8 mouse cellular contexts compared by ENCODE assay signal in genomic region chr6:115761995-115762756, GRCm38 (mm10). TPM values are rescaled to one million over a fixed set of nuclear protein-coding genes. Genes with fewer than 3 reads are reported as not detected.
DNase-seq lines count a peak whose midpoint lies in the region; ATAC-seq and TF ChIP-seq lines count a peak whose summit lies in the region.

Tmem40 (minus strand) TSS chr6:115762410.

- peaks cover 22% of the 10 kb centered on the region for H3K4me1 ChIP-seq in heart, embryonic 16.5 days (ENCODE audit: control insufficient read depth, insufficient read depth, low read length)
- peaks cover 21% of the 10 kb centered on the region for H3K4me1 ChIP-seq in hindbrain, embryonic 13.5 days (replicated peaks)
- H3K4me1 ChIP-seq in heart, adult 2 months (ENCODE audit: control insufficient read depth, insufficient read depth, low read length): peaks cover 3% of the 10 kb centered on the region; the same call in 1 of the 2 replicates

- no peaks in the 10 kb centered on the region for H3K27me3 ChIP-seq in heart, embryonic 16.5 days (ENCODE audit: control insufficient read depth, insufficient read depth, low read length)
- no peaks in the 10 kb centered on the region for H3K27me3 ChIP-seq in hindbrain, embryonic 13.5 days
- no peaks in the 10 kb centered on the region for H3K27me3 ChIP-seq in heart, adult 2 months (ENCODE audit: control insufficient read depth, insufficient read depth, low read length)

- H3K4me2 ChIP-seq in heart, embryonic 16.5 days (ENCODE audit: low read depth, low read length): peak within 1 kb of the TSS; percentile 24; the same call in 1 of the 2 replicates
- peak within 1 kb of the TSS; percentile 17; the same call in 1 of the 2 replicates for H3K4me2 ChIP-seq in hindbrain, embryonic 13.5 days

- H3K27ac ChIP-seq in heart, embryonic 16.5 days (ENCODE audit: low read length): peak within 1 kb of the TSS; percentile 28
- peak within 1 kb of the TSS; percentile 86 for H3K27ac ChIP-seq in hindbrain, embryonic 13.5 days
- H3K27ac ChIP-seq in macrophage: peak within 1 kb of the TSS; percentile 58
- no peak within 1 kb of the TSS for H3K27ac ChIP-seq in heart, adult 2 months

- H3K4me3 ChIP-seq in heart, embryonic 16.5 days (ENCODE audit: low read length): no peak within 1 kb of the TSS
- no peak within 1 kb of the TSS for H3K4me3 ChIP-seq in hindbrain, embryonic 13.5 days
- no peak within 1 kb of the TSS for H3K4me3 ChIP-seq in macrophage (ENCODE audit: inconsistent target)
- H3K4me3 ChIP-seq in heart, adult 2 months: no peak within 1 kb of the TSS

- H3K36me3 ChIP-seq in heart, embryonic 16.5 days (ENCODE audit: control insufficient read depth, insufficient read depth): no peaks in the 10 kb centered on the region
- no peaks in the 10 kb centered on the region for H3K36me3 ChIP-seq in hindbrain, embryonic 13.5 days
- no peaks in the 10 kb centered on the region for H3K36me3 ChIP-seq in macrophage (ENCODE audit: inconsistent target)
- H3K36me3 ChIP-seq in heart, adult 2 months (ENCODE audit: control insufficient read depth, insufficient read depth, low read length): no peaks in the 10 kb centered on the region

- H3K9me3 ChIP-seq in heart, embryonic 16.5 days (replicated peaks; ENCODE audit: control insufficient read depth, low read length): no peaks in the 10 kb centered on the region
- H3K9me3 ChIP-seq in hindbrain, embryonic 13.5 days: no peaks in the 10 kb centered on the region

- DNase-seq in heart, adult 18-20 months: no peak
- DNase-seq in NIH3T3 (ENCODE audit: low read depth): peak; percentile 44
- peak; percentile 63 for DNase-seq in thymus, postnatal 14 days
- no peak for DNase-seq in layer of hippocampus, adult 11-12 months (ENCODE audit: low spot score)
- no peak for DNase-seq in heart, adult 2 months

- no peaks in the 10 kb centered on the region for H3K79me2 ChIP-seq in macrophage (ENCODE audit: inconsistent target)
- H3K79me2 ChIP-seq in heart, adult 2 months (replicated peaks; ENCODE audit: control insufficient read depth, insufficient read depth, low read length): no peaks in the 10 kb centered on the region

- intact Hi-C loops in heart, adult 2 months (cut with DNase I): no loop called here

- TF ChIP-seq POLR2A in heart, adult 2 months (IDR thresholded peaks at IDR 0.05; ENCODE audit: insufficient read depth, low read depth, low read length): no peak

- WGBS in heart, embryonic 16.5 days: 5% methylated on average over 9 of the region's 9 CpGs
- WGBS in hindbrain, embryonic 13.5 days: 2% methylated on average over 9 of the region's 9 CpGs
- 20% methylated on average over 9 of the region's 9 CpGs for WGBS in macrophage (ENCODE audit: missing documents)
- WGBS in heart, adult 2 months: 22% methylated on average over 9 of the region's 9 CpGs

- no peak for TF ChIP-seq CTCF in heart, adult 2 months (IDR thresholded peaks at IDR 0.05)

- ATAC-seq in heart, embryonic 16.5 days (replicated peaks; ENCODE audit: extremely low read depth, insufficient read depth, low FRiP score): no peak
- ATAC-seq in hindbrain, embryonic 13.5 days (ENCODE audit: low FRiP score): no peak

- TF ChIP-seq EP300 in heart, adult 2 months (IDR thresholded peaks at IDR 0.05; ENCODE audit: insufficient read depth, low read depth, low read length): no peak

- H3K9ac ChIP-seq in heart, embryonic 16.5 days (ENCODE audit: low read length): no peak within 1 kb of the TSS
- H3K9ac ChIP-seq in hindbrain, embryonic 13.5 days: no peak within 1 kb of the TSS
- H3K9ac ChIP-seq in heart, adult 2 months (ENCODE audit: low read depth, low read length): no peak within 1 kb of the TSS

RNA-seq across cellular contexts. Expression of gene Tmem40, which starts in this region (rescaled TPM):
- 1.1 and 1.3 TPM in 2 replicates for polyA plus RNA-seq in heart, embryonic 16.5 days (2015; fragmentation: Nextera tagmentation; extraction: Ambion mirVana)
- under 1 TPM; 0.54 to 0.60 TPM for total RNA-seq in heart, adult 18-20 months (2021)
- 1.6 and 1.7 TPM in 2 replicates for polyA plus RNA-seq in hindbrain, embryonic 13.5 days (2015; fragmentation: Nextera tagmentation; extraction: Ambion mirVana)
- 1 to 10 TPM in 9 of 26 experiments, under 1 TPM in 5, not detected in 12; 0.75 to 7.2 (median 2.1) TPM for total RNA-seq in macrophage (2018; cell fraction: chromatin; rRNA removed)
- total RNA-seq in macrophage (2018; cell fraction: cytosol; rRNA removed): 1 to 10 TPM in 14 of 26 experiments, under 1 TPM in 12; 0.28 to 4.5 (median 1.2) TPM
- 1 to 10 TPM in 12 of 26 experiments, under 1 TPM in 5, not detected in 9; 0.63 to 4.9 (median 1.6) TPM for total RNA-seq in macrophage (2018; cell fraction: nucleus; rRNA removed)
- 0.49 to 1.5 TPM (median 0.86 TPM) in 3 replicates for polyA plus RNA-seq in macrophage (2018)
- total RNA-seq in heart, adult 2 months (2021): 1 to 10 TPM in 1 of 2 experiments, not detected in 1; 2.4 TPM
- 0.47 and 0.92 TPM in 2 replicates for polyA plus RNA-seq in heart, adult 2 months (2012; rRNA removed)

Comparison
In these comparisons a context has a peak if more than half of its experiments do, and no peak if none do; other contexts are left out.
1. DNase-seq: peak in NIH3T3 (single experiment) and thymus, postnatal 14 days (single experiment); none in heart, adult 18-20 months (0 of 2), layer of hippocampus, adult 11-12 months (single experiment) and heart, adult 2 months (0 of 2).